Mouse (Mus musculus) cortical plate, adult 2 months (tissue): ENCODE data around the gene Chtop.

ENCODE experiments used
- CTCF ChIP-seq: fragments of 200-500 bp; IDR thresholded peaks from 2 replicates; pipeline ENCODE4 v1.5.1; 2011; ENCODE audit warnings: mild to moderate bottlenecking, control low read depth, low read length; ENCODE audit not compliant: insufficient read depth; ENCODE audit errors: extremely low read depth
- POLR2A ChIP-seq: fragments of 200-500 bp; IDR thresholded peaks from 2 replicates; pipeline ENCODE4 v1.6.1; 2011; ENCODE audit warnings: mild to moderate bottlenecking, low read length, control low read depth; ENCODE audit not compliant: insufficient read depth; ENCODE audit errors: extremely low read depth

DNA sequence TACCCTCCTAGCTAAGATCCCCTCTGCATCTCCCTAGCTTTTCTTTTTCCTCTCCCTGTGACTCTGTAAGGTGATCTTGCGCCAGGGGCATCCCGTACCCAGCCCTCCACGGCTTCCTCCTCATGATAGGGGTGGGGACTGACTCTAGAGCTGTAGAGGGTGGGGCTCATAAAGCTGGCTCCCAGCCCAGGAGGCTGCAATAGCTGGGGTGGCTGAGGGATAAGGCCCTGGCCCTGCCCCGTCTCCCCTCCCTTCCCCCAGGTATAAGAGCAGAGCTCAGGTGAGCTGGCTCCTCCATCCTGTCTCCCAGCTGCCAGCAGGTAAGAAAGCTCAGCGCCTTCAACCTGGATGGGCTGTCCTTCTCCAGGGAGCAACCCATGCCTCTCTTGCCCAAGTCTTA lies 17.3 kb upstream of the Chtop start, which contains the start of gene S100a14:
- TF ChIP-seq CTCF (no peak), POLR2A (no peak)
